22 mouse cellular contexts compared by ENCODE assay signal in the genomic region with DNA sequence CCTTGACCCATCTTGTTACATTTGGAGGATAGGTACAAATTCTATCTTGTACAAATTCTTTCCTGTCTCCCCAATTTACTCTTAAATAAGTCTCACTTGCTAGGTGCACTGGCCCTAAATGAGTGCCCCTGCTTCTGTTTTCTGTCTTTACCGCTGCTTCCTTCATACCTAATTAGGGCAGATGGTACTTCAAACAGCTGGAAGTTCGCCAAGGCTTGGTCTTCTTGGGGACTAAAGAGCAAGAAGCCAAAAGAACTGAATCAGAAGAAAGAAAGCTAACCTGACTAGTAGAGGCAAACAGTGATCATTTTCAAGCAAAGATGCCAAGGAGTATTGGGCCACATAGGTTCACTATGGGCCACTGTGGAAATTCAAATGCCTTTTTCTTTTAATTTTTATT.
"Had no signal": no experiment of that assay in that cellular context is flagged by ENCODE, and none has a peak within 500 bp of the region (broad histone marks: within the 10 kb centered on the region; RNA-seq: fewer than 3 reads in every experiment).

No protein-coding gene starts in this region.

- H3K9ac ChIP-seq: limb, embryonic 12.5 days; limb, embryonic 15.5 days; liver, embryonic 14.5 days; liver, postnatal 0 days; lung, embryonic 15.5 days; midbrain, embryonic 12.5 days; neural tube, embryonic 13.5 days; stomach, embryonic 15.5 days had no signal

- H3K4me1 ChIP-seq: limb, embryonic 12.5 days; limb, embryonic 15.5 days; lung, embryonic 15.5 days; neural tube, embryonic 13.5 days; stomach, embryonic 15.5 days had no signal

- H3K27ac ChIP-seq: kidney, postnatal 0 days; layer of hippocampus, adult 2 months; limb, embryonic 12.5 days; limb, embryonic 15.5 days; liver, embryonic 14.5 days; lung, embryonic 15.5 days; midbrain, embryonic 12.5 days; neural tube, embryonic 13.5 days; stomach, embryonic 15.5 days had no signal

- DNase-seq: kidney, adult 2 months; kidney, postnatal 25 days; layer of hippocampus, adult 9-11 months; liver, postnatal 0 days; lung, postnatal 10 days; lung, postnatal 36 days; retina, postnatal 1 day; right cerebral cortex, postnatal 25 days; spleen, adult 18-20 months; thymus, postnatal 25 days had no signal

- H3K4me2 ChIP-seq: limb, embryonic 12.5 days; limb, embryonic 15.5 days; liver, embryonic 11.5 days; lung, embryonic 15.5 days; midbrain, embryonic 12.5 days; neural tube, embryonic 13.5 days; stomach, embryonic 15.5 days had no signal

- H3K9me3 ChIP-seq: limb, embryonic 12.5 days; limb, embryonic 15.5 days; lung, embryonic 15.5 days; midbrain, embryonic 12.5 days; neural tube, embryonic 13.5 days; stomach, embryonic 15.5 days had no signal

- H3K36me3 ChIP-seq: limb, embryonic 12.5 days; limb, embryonic 15.5 days; lung, embryonic 15.5 days; midbrain, embryonic 12.5 days; stomach, embryonic 15.5 days had no signal

- H3K4me3 ChIP-seq: layer of hippocampus, adult 2 months; limb, embryonic 12.5 days; limb, embryonic 15.5 days; lung, embryonic 15.5 days; midbrain, embryonic 12.5 days; myocyte; neural tube, embryonic 13.5 days; stomach, embryonic 15.5 days had no signal

- H3K27me3 ChIP-seq: limb, embryonic 12.5 days; limb, embryonic 15.5 days; lung, embryonic 15.5 days; midbrain, embryonic 12.5 days; neural tube, embryonic 13.5 days; stomach, embryonic 15.5 days had no signal

- ATAC-seq: liver, postnatal 0 days; midbrain, embryonic 16.5 days had no signal
